Comparison of ENCODE assay signal across 8 mouse cellular contexts in genomic region chr2:94265221-94266191, GRCm38 (mm10).
A peak's percentile ranks its signal among the peaks of the same experiment; 100 is the strongest.
DNase-seq lines count a peak whose midpoint lies in the region; ATAC-seq and TF ChIP-seq lines count a peak whose summit lies in the region.

No protein-coding gene starts in this region.

- ATAC-seq in embryonic facial prominence, embryonic 14.5 days (ENCODE audit: low read depth) = peak; percentile 74

- no peak overlapping the region for H3K4me3 ChIP-seq in liver, adult 2 months (ENCODE audit: insufficient read depth, low read depth, low read length)
- H3K4me3 ChIP-seq in embryonic facial prominence, embryonic 14.5 days (ENCODE audit: low read depth, low read length) = peak overlapping the region; percentile 32
- peak overlapping the region; percentile 54 for H3K4me3 ChIP-seq in hindbrain, embryonic 10.5 days

- H3K9ac ChIP-seq in liver, adult 2 months (ENCODE audit: low read depth, low read length) = no peak overlapping the region
- peak overlapping the region; percentile 30 for H3K9ac ChIP-seq in embryonic facial prominence, embryonic 14.5 days (ENCODE audit: low read depth, low read length)

- no peaks in the 10 kb centered on the region for H3K36me3 ChIP-seq in liver, adult 2 months (ENCODE audit: control insufficient read depth, insufficient read depth, low read length)
- H3K36me3 ChIP-seq in embryonic facial prominence, embryonic 14.5 days (ENCODE audit: control insufficient read depth, insufficient read depth, low read length) = no peaks in the 10 kb centered on the region
- H3K36me3 ChIP-seq in hindbrain, embryonic 10.5 days = no peaks in the 10 kb centered on the region

- TF ChIP-seq POLR2A in liver, adult 2 months (IDR thresholded peaks at IDR 0.05; ENCODE audit: extremely low read depth, insufficient read depth, low read length) = no peak

- H3K27ac ChIP-seq in liver, adult 2 months (replicated peaks; ENCODE audit: insufficient read depth, low read depth, low read length) = no peak overlapping the region
- no peak overlapping the region; the same call in 1 of the 2 replicates for H3K27ac ChIP-seq in embryonic facial prominence, embryonic 14.5 days (replicated peaks; ENCODE audit: low read depth, low read length)
- peak overlapping the region; percentile 80 for H3K27ac ChIP-seq in hindbrain, embryonic 10.5 days

- H3K4me1 ChIP-seq in liver, adult 2 months (ENCODE audit: control insufficient read depth, insufficient read depth, low read length) = no peaks in the 10 kb centered on the region
- H3K4me1 ChIP-seq in embryonic facial prominence, embryonic 14.5 days (ENCODE audit: control insufficient read depth, insufficient read depth, low read length) = peaks cover 28% of the 10 kb centered on the region
- H3K4me1 ChIP-seq in hindbrain, embryonic 10.5 days (replicated peaks) = peaks cover 58% of the 10 kb centered on the region

- peak overlapping the region; percentile 68 for H3K4me2 ChIP-seq in embryonic facial prominence, embryonic 14.5 days (ENCODE audit: low read depth, low read length)

- peak; percentile 70 for DNase-seq in liver, adult 2 months (ENCODE audit: extremely low read depth, low read depth, low spot score)
- DNase-seq in liver = no peak
- peak; percentile 79 for DNase-seq in embryonic facial prominence, embryonic 14.5 days (ENCODE audit: low spot score)
- peak; percentile 50 for DNase-seq in hindbrain, embryonic 10.5 days (ENCODE audit: low spot score)
- peak; percentile 70 to 84 for DNase-seq in layer of hippocampus, postnatal 14 days (ENCODE audit: low spot score in 2 of 2)
- peak; percentile 54 for DNase-seq in mesoderm, embryonic 11.5 days (ENCODE audit: low read depth, low spot score)
- peak; percentile 57 for DNase-seq in testis, postnatal 10 days (ENCODE audit: low spot score)
- DNase-seq in thymus, postnatal 25 days = no peak

- H3K27me3 ChIP-seq in liver, adult 2 months (ENCODE audit: control insufficient read depth, insufficient read depth, low read length) = no peaks in the 10 kb centered on the region; the same call in 1 of the 2 replicates
- H3K27me3 ChIP-seq in embryonic facial prominence, embryonic 14.5 days (replicated peaks; ENCODE audit: control insufficient read depth, insufficient read depth, low read length) = peaks cover 10% of the 10 kb centered on the region; the same call in 1 of the 2 replicates
- H3K27me3 ChIP-seq in hindbrain, embryonic 10.5 days (ENCODE audit: insufficient read depth, poor library complexity, severe bottlenecking) = peaks cover 62% of the 10 kb centered on the region

- no peaks in the 10 kb centered on the region for H3K9me3 ChIP-seq in embryonic facial prominence, embryonic 14.5 days (ENCODE audit: control insufficient read depth, low read length)
- H3K9me3 ChIP-seq in hindbrain, embryonic 10.5 days = no peaks in the 10 kb centered on the region

- no peak for TF ChIP-seq CTCF in liver, adult 2 months (IDR thresholded peaks at IDR 0.05; ENCODE audit: low read depth, low read length)

- WGBS in liver, adult 2 months = 13% methylated on average over 16 of the region's 16 CpGs
- 4% methylated on average over 16 of the region's 16 CpGs for WGBS in embryonic facial prominence, embryonic 14.5 days
- WGBS in hindbrain, embryonic 10.5 days = 4% methylated on average over 16 of the region's 16 CpGs

- no peaks in the 10 kb centered on the region for H3K79me2 ChIP-seq in liver, adult 2 months (ENCODE audit: control insufficient read depth, insufficient read depth, low read length)

Comparison
In these comparisons a context has a peak if more than half of its experiments do, and no peak if none do; other contexts are left out.
1. DNase-seq: peak in liver, adult 2 months (single experiment), embryonic facial prominence, embryonic 14.5 days (single experiment), hindbrain, embryonic 10.5 days (single experiment), layer of hippocampus, postnatal 14 days (2 of 2), mesoderm, embryonic 11.5 days (single experiment) and testis, postnatal 10 days (single experiment); none in liver (single experiment) and thymus, postnatal 25 days (single experiment).